Mouse (Mus musculus) C2C12 (cell line): ENCODE data around the gene Zswim1. TPM values are rescaled to one million over a fixed set of nuclear protein-coding genes. Genes with fewer than 3 reads are reported as not detected.
"Not testable (repeated sequence)": the region's sequence is repeated elsewhere in the genome, so short reads cannot be mapped to it uniquely, and the experiment has no call there.

Experiments
- H3K27me3 ChIP-seq: one replicate; pipeline ENCODE4 v1.6.1; 2011; ENCODE audit not compliant: control insufficient read depth, insufficient read depth, insufficient read length
- H3K36me3 ChIP-seq: one replicate; pipeline ENCODE4 v1.6.1; 2011; ENCODE audit not compliant: control insufficient read depth, insufficient read depth
- H3K4me3 ChIP-seq: one replicate; pipeline ENCODE4 v1.5.1; 2011; ENCODE audit warnings: mild to moderate bottlenecking, control low read depth; ENCODE audit not compliant: poor library complexity, insufficient read depth, severe bottlenecking
- H3K79me2 ChIP-seq: one replicate; pipeline ENCODE4 v1.6.1; 2011; ENCODE audit not compliant: control insufficient read depth, insufficient read depth
- H3K79me3 ChIP-seq: one replicate; pipeline ENCODE4 v1.6.1; 2011; ENCODE audit warnings: low read depth, control low read depth
- H3ac ChIP-seq: one replicate; pipeline ENCODE3; 2011; ENCODE audit warnings: low read depth; ENCODE audit not compliant: control insufficient read depth, insufficient read length
- CEBPB ChIP-seq: IDR thresholded peaks from one replicate; pipeline ENCODE4 v1.6.1; 2011; ENCODE audit warnings: low read depth, mild to moderate bottlenecking, control low read depth, moderate library complexity
- CTCF ChIP-seq: IDR thresholded peaks from one replicate; pipeline ENCODE4 v1.5.1; 2011; ENCODE audit not compliant: control insufficient read depth, insufficient read depth, insufficient read length
- FOSL1 ChIP-seq: IDR thresholded peaks from one replicate; pipeline ENCODE4 v1.8.0; 2011; ENCODE audit warnings: mild to moderate bottlenecking, low read length; ENCODE audit not compliant: poor library complexity, insufficient read depth, severe bottlenecking
- MAX ChIP-seq: IDR thresholded peaks from one replicate; pipeline ENCODE4 v1.6.1; 2011; ENCODE audit warnings: mild to moderate bottlenecking, control low read depth
- MYOD1 ChIP-seq: IDR thresholded peaks from one replicate; pipeline ENCODE4 v1.6.1; 2011; ENCODE audit warnings: low read depth; ENCODE audit not compliant: control insufficient read depth, insufficient read length
- MYOG ChIP-seq: IDR thresholded peaks from one replicate; pipeline ENCODE4 v1.6.1; 2011; ENCODE audit not compliant: control insufficient read depth, insufficient read length; ENCODE audit errors: extremely low read depth
- USF1 ChIP-seq: IDR thresholded peaks from one replicate; pipeline ENCODE4 v1.6.1; 2011; ENCODE audit warnings: low read depth, mild to moderate bottlenecking, control low read depth, moderate library complexity
- polyA plus RNA-seq: library from polyadenylated mRNA; unstranded; fragments of >200 nt; fragmentation: generic; extraction: Trizol; gene quantifications from one replicate; pipeline ENCODE4 v1.2.1, GENCODE M21; 2012; ENCODE audit warnings: missing spikeins

Gene Zswim1
- polyA plus RNA-seq, 1 experiment: 10.0 TPM

GRCm38 (mm10) chr2:164794293-164794692, 28.2 kb upstream of the Zswim1 start:
- no peak overlapping the region for H3ac ChIP-seq
- H3K79me2 ChIP-seq: no peaks in the 10 kb centered on the region
- H3K4me3 ChIP-seq: no peak overlapping the region
- H3K36me3 ChIP-seq: peaks cover 74% of the 10 kb centered on the region
- TF ChIP-seq MAX (peak; percentile 42), FOSL1 (no peak), CTCF (peak; percentile 56)
- H3K27me3 ChIP-seq: no peaks in the 10 kb centered on the region
- no peaks in the 10 kb centered on the region for H3K79me3 ChIP-seq

GRCm38 (mm10) chr2:164795868-164796267, 26.6 kb upstream of the Zswim1 start:
- Histone ChIP-seq H3K36me3 (peaks cover 74% of the 10 kb centered on the region), H3K79me2 (no peaks in the 10 kb centered on the region), H3K79me3 (no peaks in the 10 kb centered on the region), H3ac (no peak overlapping the region), H3K27me3 (no peaks in the 10 kb centered on the region), H3K4me3 (no peak overlapping the region)
- TF ChIP-seq CTCF: no peak
- TF ChIP-seq CEBPB: no peak
- TF ChIP-seq MAX: no peak
- TF ChIP-seq MYOD1: no peak
- no peak for TF ChIP-seq FOSL1
- no peak for TF ChIP-seq USF1
- TF ChIP-seq MYOG: no peak

- peaks cover 64% of the 10 kb centered on the region for H3K36me3 ChIP-seq
- H3K79me2 ChIP-seq: peaks cover 24% of the 10 kb centered on the region
- H3K27me3 ChIP-seq, H3K4me3 ChIP-seq, H3ac ChIP-seq: not testable (repeated sequence)
- H3K79me3 ChIP-seq: peaks cover 11% of the 10 kb centered on the region
Observed at GRCm38 (mm10) chr2:164798554-164798953, 23.9 kb upstream of the Zswim1 start.

GRCm38 (mm10) chr2:164800252-164801004, 22.1 kb upstream of the Zswim1 start:
- TF ChIP-seq USF1: no peak
- no peak for TF ChIP-seq FOSL1
- no peak for TF ChIP-seq CEBPB
- no peak for TF ChIP-seq MYOD1
- TF ChIP-seq CTCF: no peak
- TF ChIP-seq MAX: no peak
- TF ChIP-seq MYOG: no peak
- no peak overlapping the region for H3K4me3 ChIP-seq
- no peaks in the 10 kb centered on the region for H3K27me3 ChIP-seq
- H3K36me3 ChIP-seq: peaks cover 50% of the 10 kb centered on the region
- no peak overlapping the region for H3ac ChIP-seq
- peaks cover 35% of the 10 kb centered on the region for H3K79me2 ChIP-seq
- H3K79me3 ChIP-seq: peaks cover 20% of the 10 kb centered on the region

GRCm38 (mm10) chr2:164803201-164803920, 19.1 kb upstream of the Zswim1 start:
- TF ChIP-seq CTCF: no peak
- TF ChIP-seq CEBPB: no peak
- TF ChIP-seq MAX: no peak
- no peak for TF ChIP-seq FOSL1
- no peak for TF ChIP-seq MYOG
- no peak for TF ChIP-seq USF1
- H3K79me2 ChIP-seq: peaks cover 48% of the 10 kb centered on the region
- H3K36me3 ChIP-seq: peaks cover 29% of the 10 kb centered on the region
- peak overlapping the region; percentile 61 for H3ac ChIP-seq
- H3K79me3 ChIP-seq: peaks cover 22% of the 10 kb centered on the region
- peak overlapping the region; percentile 94 for H3K4me3 ChIP-seq
- H3K27me3 ChIP-seq: no peaks in the 10 kb centered on the region

- peaks cover 22% of the 10 kb centered on the region for H3K79me3 ChIP-seq
- H3K4me3 ChIP-seq: peak overlapping the region; percentile 94
- H3ac ChIP-seq: peak overlapping the region; percentile 72
- no peak for TF ChIP-seq MYOD1
- no peak for TF ChIP-seq MAX
- TF ChIP-seq USF1: no peak
- no peak for TF ChIP-seq CEBPB
- TF ChIP-seq CTCF: no peak
- no peak for TF ChIP-seq FOSL1
- TF ChIP-seq MYOG: no peak
- H3K27me3 ChIP-seq: no peaks in the 10 kb centered on the region
- peaks cover 48% of the 10 kb centered on the region for H3K79me2 ChIP-seq
- H3K36me3 ChIP-seq: peaks cover 27% of the 10 kb centered on the region
Observed at GRCm38 (mm10) chr2:164803921-164804313, 18.6 kb upstream of the Zswim1 start.
